Mouse (Mus musculus): ENCODE results near the gene Ikbkg.

- TF ChIP-seq CTCF (IDR thresholded peaks at IDR 0.05; ENCODE audit: extremely low read depth, insufficient read depth, insufficient read length, insufficient replicate concordance) (no peak), POLR2A (IDR thresholded peaks at IDR 0.05; ENCODE audit: low read depth, low read length) (peak; percentile 43)
Measured at GRCm38 (mm10) chrX:74428826-74429276, 35.8 kb downstream of the Ikbkg start, which contains the start of gene G6pdx.
